Mouse (Mus musculus) small intestine, adult 2 months (tissue): ENCODE results near the gene Gm20441. TPM values are rescaled to one million over a fixed set of nuclear protein-coding genes. Genes with fewer than 3 reads are reported as not detected.

Experiments
- H3K27ac ChIP-seq: fragments of 200-500 bp; 2 replicates; pipeline ENCODE4 v1.5.1; 2012; ENCODE audit warnings: low read depth, low read length, control low read depth, inconsistent platforms; ENCODE audit not compliant: insufficient read depth
- H3K27me3 ChIP-seq: fragments of 200-500 bp; 2 replicates; pipeline ENCODE4 v1.6.1; 2012; ENCODE audit warnings: mild to moderate bottlenecking, moderate library complexity, low read length, inconsistent platforms; ENCODE audit not compliant: control insufficient read depth, insufficient read depth
- H3K36me3 ChIP-seq: fragments of 200-500 bp; 2 replicates; pipeline ENCODE4 v1.6.1; 2012; ENCODE audit warnings: mild to moderate bottlenecking, low read length, control low read depth, inconsistent platforms; ENCODE audit not compliant: control insufficient read depth, insufficient read depth
- H3K4me1 ChIP-seq: fragments of 200-500 bp; 2 replicates; pipeline ENCODE4 v1.6.1; 2012; ENCODE audit warnings: low read length, inconsistent platforms, mixed read lengths; ENCODE audit not compliant: control insufficient read depth, insufficient read depth, insufficient read length
- H3K4me3 ChIP-seq: fragments of 200-500 bp; 2 replicates; pipeline ENCODE4 v1.5.1; 2012; ENCODE audit warnings: low read depth, mild to moderate bottlenecking, control low read depth, inconsistent platforms, low read length, moderate library complexity
- CTCF ChIP-seq: fragments of 200-500 bp; IDR thresholded peaks from 2 replicates; pipeline ENCODE4 v1.5.1; 2012; ENCODE audit warnings: low read depth, mild to moderate bottlenecking, control low read depth, inconsistent platforms, low read length, moderate library complexity, mixed read lengths; ENCODE audit not compliant: insufficient replicate concordance, insufficient read length; ENCODE audit errors: extremely low read depth
- POLR2A ChIP-seq: fragments of 200-500 bp; IDR thresholded peaks from 2 replicates; pipeline ENCODE4 v1.6.1; 2012; ENCODE audit warnings: low read depth, mild to moderate bottlenecking, control low read depth, inconsistent platforms, low read length, moderate library complexity
- WGBS: fragments of 180-500 bp; shearing (Covaris S2); methylation state at CpG from one replicate; pipeline ENCODE4 v1.1.7; 2018; 5-methylcytosine and 5-hydroxymethylcytosine counted together
- polyA plus RNA-seq: library from polyadenylated mRNA; depleted of rRNA; stranded (reverse); fragments of >200 nt; gene quantifications from 2 replicates; pipeline ENCODE4 v1.2.3, GENCODE M21; 2012

The Gm20441 gene
- polyA plus RNA-seq, 1 experiment = not detected

GRCm38 (mm10) chr10:75822443-75822842 lies 41.7 kb upstream of the Gm20441 start, which contains the start of gene Gstt4:
Gstt4 (minus strand) TSS chr10:75822543.
- no peaks in the 10 kb centered on the region for H3K27me3 ChIP-seq
- 95% methylated on average over 2 of the region's 2 CpGs for WGBS
- H3K27ac ChIP-seq = no peak within 1 kb of the TSS
- no peak within 1 kb of the TSS for H3K4me3 ChIP-seq
- H3K4me1 ChIP-seq = no peaks in the 10 kb centered on the region; the same call in 1 of the 2 replicates
- TF ChIP-seq CTCF (no peak), POLR2A (no peak)
- no peaks in the 10 kb centered on the region for H3K36me3 ChIP-seq

GRCm38 (mm10) chr10:75819882-75820281 lies 39.1 kb upstream of the Gm20441 start:
- Histone ChIP-seq H3K27me3 (no peaks in the 10 kb centered on the region), H3K36me3 (no peaks in the 10 kb centered on the region), H3K4me3 (no peak overlapping the region), H3K27ac (no peak overlapping the region), H3K4me1 (no peaks in the 10 kb centered on the region)
- no peak for TF ChIP-seq CTCF
- TF ChIP-seq POLR2A = no peak
- WGBS = 88% methylated on average over 5 of the region's 5 CpGs

GRCm38 (mm10) chr10:75818641-75819040 lies 37.9 kb upstream of the Gm20441 start:
- Histone ChIP-seq H3K4me1 (no peaks in the 10 kb centered on the region), H3K4me3 (no peak overlapping the region), H3K27me3 (no peaks in the 10 kb centered on the region), H3K36me3 (no peaks in the 10 kb centered on the region), H3K27ac (no peak overlapping the region)
- WGBS = 58% methylated on average over 10 of the region's 10 CpGs
- TF ChIP-seq CTCF = peak; percentile 34; the same call in 1 of the 2 replicates
- no peak for TF ChIP-seq POLR2A

GRCm38 (mm10) chr10:75804217-75804616 lies 23.5 kb upstream of the Gm20441 start:
- TF ChIP-seq POLR2A (no peak), CTCF (no peak)
- no peak overlapping the region for H3K27ac ChIP-seq
- H3K36me3 ChIP-seq = no peaks in the 10 kb centered on the region
- no peaks in the 10 kb centered on the region for H3K4me1 ChIP-seq
- H3K27me3 ChIP-seq = no peaks in the 10 kb centered on the region
- 51% methylated on average over 2 of the region's 2 CpGs for WGBS
- H3K4me3 ChIP-seq = no peak overlapping the region

GRCm38 (mm10) chr10:75798176-75798696 lies 17.5 kb upstream of the Gm20441 start, which contains the start of gene Gstt1:
Gstt1 (minus strand) TSS chr10:75798584.
- H3K27ac ChIP-seq = peak within 1 kb of the TSS; percentile 26
- 3% methylated on average over 18 of the region's 18 CpGs for WGBS
- TF ChIP-seq POLR2A (no peak), CTCF (no peak)

GRCm38 (mm10) chr10:75797619-75798175 lies 16.9 kb upstream of the Gm20441 start:
- WGBS = under 1% methylated on average over 12 of the region's 12 CpGs
- Histone ChIP-seq H3K4me1 (peaks cover 13% of the 10 kb centered on the region), H3K27me3 (no peaks in the 10 kb centered on the region), H3K4me3 (peak overlapping the region; percentile 68), H3K36me3 (no peaks in the 10 kb centered on the region), H3K27ac (peak overlapping the region; percentile 26)
- TF ChIP-seq POLR2A (no peak; the same call in 1 of the 2 replicates), CTCF (no peak)

More at GRCm38 (mm10) chr10:75798176-75798696, 17.5 kb upstream of the Gm20441 start, which contains the start of gene Gstt1:
- Histone ChIP-seq H3K36me3 (no peaks in the 10 kb centered on the region), H3K4me1 (peaks cover 13% of the 10 kb centered on the region), H3K27me3 (no peaks in the 10 kb centered on the region), H3K4me3 (peak within 1 kb of the TSS; percentile 68)

- H3K27ac ChIP-seq = no peak overlapping the region
- TF ChIP-seq POLR2A (no peak), CTCF (no peak)
- H3K4me1 ChIP-seq = peaks cover 13% of the 10 kb centered on the region
- H3K36me3 ChIP-seq = no peaks in the 10 kb centered on the region
- WGBS = 51% methylated on average over 11 of the region's 11 CpGs
- no peaks in the 10 kb centered on the region for H3K27me3 ChIP-seq
- peak overlapping the region; percentile 68 for H3K4me3 ChIP-seq
Measured at GRCm38 (mm10) chr10:75796731-75797516, 16.2 kb upstream of the Gm20441 start.
